Mouse (Mus musculus) midbrain, embryonic 10.5 days (tissue): ENCODE measurements around the gene Agap3. TPM values are rescaled to one million over a fixed set of nuclear protein-coding genes. Genes with fewer than 3 reads are reported as not detected.
A peak's percentile ranks its signal among the peaks of the same experiment; 100 is the strongest.

Experiments used
- DNase-seq: peaks from one replicate; pipeline ENCODE4 v3.0.0-alpha.2; 2017; ENCODE audit warnings: low spot score
- H3K27ac ChIP-seq: fragments of 300-500 bp; sonication (generic); replicated peaks from 2 replicates; pipeline ENCODE4 v1.5.1; 2016; ENCODE audit warnings: mild to moderate bottlenecking
- H3K27me3 ChIP-seq: fragments of 300-500 bp; sonication (generic); 2 replicates; pipeline ENCODE4 v1.6.1; 2016; ENCODE audit warnings: low read depth, mild to moderate bottlenecking; ENCODE audit not compliant: poor library complexity, severe bottlenecking
- H3K36me3 ChIP-seq: fragments of 300-500 bp; sonication (generic); 2 replicates; pipeline ENCODE4 v1.6.1; 2016; ENCODE audit warnings: mild to moderate bottlenecking, moderate library complexity
- H3K4me1 ChIP-seq: fragments of 300-500 bp; sonication (generic); 2 replicates; pipeline ENCODE4 v1.6.1; 2016
- H3K4me3 ChIP-seq: fragments of 300-500 bp; sonication (generic); 2 replicates; pipeline ENCODE4 v1.5.1; 2016; ENCODE audit warnings: mild to moderate bottlenecking, moderate library complexity
- H3K9me3 ChIP-seq: fragments of 300-500 bp; sonication (generic); replicated peaks from 2 replicates; pipeline ENCODE4 v1.6.1; 2016; ENCODE audit warnings: mild to moderate bottlenecking
- WGBS: fragments of 180-500 bp; shearing (Covaris S2); methylation state at CpG from one replicate; pipeline ENCODE4 v1.1.7; 2016; 5-methylcytosine and 5-hydroxymethylcytosine counted together
- polyA plus RNA-seq: library from polyadenylated mRNA; unstranded; fragments of >200 nt; fragmentation: Nextera tagmentation; extraction: Ambion mirVana; gene quantifications from 2 replicates; pipeline ENCODE4 v1.2.1, GENCODE M21; 2016

Gene Agap3
- polyA plus RNA-seq, 1 experiment from 2014 or later = 27.6 TPM

DNA sequence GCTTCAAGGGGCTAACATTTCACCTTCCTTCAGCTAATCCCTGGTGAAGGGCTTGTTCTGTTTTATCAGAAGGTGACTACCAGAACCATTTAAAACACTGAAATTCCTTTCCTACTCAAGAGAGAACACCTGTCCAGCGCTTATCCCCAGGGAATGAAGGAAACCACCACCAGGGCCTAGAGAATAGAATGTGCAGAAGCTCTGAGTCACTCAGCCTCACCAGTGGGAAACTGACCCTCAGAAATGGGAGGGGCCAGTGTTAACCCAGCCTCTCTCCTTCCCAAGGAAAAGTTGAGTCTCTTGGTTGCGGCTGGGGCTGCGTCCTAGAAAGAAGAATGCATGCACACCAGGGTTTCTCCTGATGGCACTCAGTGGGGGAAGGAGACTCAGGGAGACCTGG lies 3.1 kb downstream of the Agap3 start:
- 53% methylated on average over 3 of the region's 3 CpGs for WGBS

DNA sequence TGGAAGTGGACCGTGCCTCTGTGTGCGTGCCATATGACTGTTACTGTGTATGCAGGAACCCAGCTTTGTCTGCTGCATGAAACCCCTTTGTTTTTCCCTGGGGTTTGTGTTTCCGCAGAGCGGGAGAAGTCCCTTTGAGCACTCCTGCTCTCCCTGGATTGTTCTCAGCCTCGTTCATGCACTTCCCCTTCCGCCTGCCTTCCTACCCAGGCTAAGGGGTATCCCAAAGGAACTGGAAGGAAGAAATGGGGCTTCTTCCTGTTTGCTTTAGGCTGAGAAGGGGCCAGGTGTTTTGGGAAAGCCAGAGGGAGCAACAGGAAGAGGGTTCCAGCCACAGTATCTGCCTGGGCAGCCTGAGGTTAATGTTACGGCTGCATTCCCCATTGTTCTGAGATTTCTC lies 3.6 kb downstream of the Agap3 start:
- Histone ChIP-seq H3K27ac (peak overlapping the region; percentile 95), H3K9me3 (no peaks in the 10 kb centered on the region), H3K27me3 (peaks cover 4% of the 10 kb centered on the region; the same call in 1 of the 2 replicates), H3K4me1 (peaks cover 50% of the 10 kb centered on the region), H3K4me3 (peak overlapping the region; percentile 85), H3K36me3 (peaks cover 52% of the 10 kb centered on the region)
- no peak for DNase-seq
- WGBS = 68% methylated on average over 7 of the region's 7 CpGs

More for the DNA sequence above, 3.1 kb downstream of the Agap3 start:
- peaks cover 46% of the 10 kb centered on the region for H3K36me3 ChIP-seq
- H3K4me1 ChIP-seq = peaks cover 50% of the 10 kb centered on the region
- no peaks in the 10 kb centered on the region for H3K9me3 ChIP-seq
- H3K4me3 ChIP-seq = peak overlapping the region; percentile 85
- no peak for DNase-seq
- peaks cover 6% of the 10 kb centered on the region; the same call in 1 of the 2 replicates for H3K27me3 ChIP-seq
- peak overlapping the region; percentile 95; the same call in 1 of the 2 replicates for H3K27ac ChIP-seq

DNA sequence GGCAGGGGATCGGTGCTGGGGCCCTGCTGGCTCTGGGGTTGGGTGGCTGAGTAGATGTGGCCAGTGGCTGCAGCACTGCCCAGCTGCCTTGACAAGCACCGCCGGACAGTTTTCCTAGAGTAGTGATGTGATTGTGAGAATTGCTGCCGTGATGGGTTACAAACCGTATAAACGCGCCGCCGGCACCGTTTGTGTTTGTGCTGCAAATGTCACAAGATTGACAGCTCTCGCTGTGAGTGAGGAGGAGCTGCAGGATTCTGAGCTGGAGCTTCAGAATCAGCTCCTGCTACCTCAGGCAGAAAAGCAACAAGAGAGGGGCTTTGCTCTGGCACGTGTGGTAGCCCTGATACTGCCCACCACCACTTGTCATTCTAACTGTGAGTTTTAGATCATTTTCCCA lies 14.8 kb downstream of the Agap3 start:
- WGBS = 48% methylated on average over 12 of the region's 12 CpGs
- Histone ChIP-seq H3K4me1 (peaks cover 35% of the 10 kb centered on the region), H3K9me3 (no peaks in the 10 kb centered on the region), H3K4me3 (no peak overlapping the region), H3K27me3 (peaks cover 2% of the 10 kb centered on the region; the same call in 1 of the 2 replicates), H3K27ac (no peak overlapping the region), H3K36me3 (peaks cover 12% of the 10 kb centered on the region)
- DNase-seq = no peak

DNA sequence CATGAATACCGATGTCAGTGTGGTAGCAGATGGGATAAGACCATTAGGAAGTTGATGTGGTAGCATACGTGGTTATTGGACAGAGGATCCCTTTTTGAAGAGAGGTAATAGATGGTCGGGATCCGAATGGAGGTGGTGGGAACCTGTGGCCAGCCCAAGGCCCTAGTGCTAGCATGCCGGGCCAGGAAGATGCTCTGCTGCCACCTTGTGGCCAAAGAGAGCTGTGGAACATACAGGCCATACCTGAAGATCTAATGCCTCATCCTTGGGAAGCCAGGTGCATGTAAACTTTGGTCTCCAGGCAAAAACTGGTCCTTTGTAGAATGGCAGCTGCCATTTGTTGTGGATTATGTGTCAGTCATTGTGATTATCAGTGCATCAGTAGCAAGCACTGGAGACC lies 18.6 kb downstream of the Agap3 start:
- no peak overlapping the region for H3K4me3 ChIP-seq
- DNase-seq = peak; percentile 72
- H3K9me3 ChIP-seq = no peaks in the 10 kb centered on the region
- peaks cover 15% of the 10 kb centered on the region for H3K36me3 ChIP-seq
- peaks cover 40% of the 10 kb centered on the region for H3K27me3 ChIP-seq
- WGBS = 12% methylated on average over 5 of the region's 5 CpGs
- no peak overlapping the region for H3K27ac ChIP-seq
- peaks cover 52% of the 10 kb centered on the region for H3K4me1 ChIP-seq

DNA sequence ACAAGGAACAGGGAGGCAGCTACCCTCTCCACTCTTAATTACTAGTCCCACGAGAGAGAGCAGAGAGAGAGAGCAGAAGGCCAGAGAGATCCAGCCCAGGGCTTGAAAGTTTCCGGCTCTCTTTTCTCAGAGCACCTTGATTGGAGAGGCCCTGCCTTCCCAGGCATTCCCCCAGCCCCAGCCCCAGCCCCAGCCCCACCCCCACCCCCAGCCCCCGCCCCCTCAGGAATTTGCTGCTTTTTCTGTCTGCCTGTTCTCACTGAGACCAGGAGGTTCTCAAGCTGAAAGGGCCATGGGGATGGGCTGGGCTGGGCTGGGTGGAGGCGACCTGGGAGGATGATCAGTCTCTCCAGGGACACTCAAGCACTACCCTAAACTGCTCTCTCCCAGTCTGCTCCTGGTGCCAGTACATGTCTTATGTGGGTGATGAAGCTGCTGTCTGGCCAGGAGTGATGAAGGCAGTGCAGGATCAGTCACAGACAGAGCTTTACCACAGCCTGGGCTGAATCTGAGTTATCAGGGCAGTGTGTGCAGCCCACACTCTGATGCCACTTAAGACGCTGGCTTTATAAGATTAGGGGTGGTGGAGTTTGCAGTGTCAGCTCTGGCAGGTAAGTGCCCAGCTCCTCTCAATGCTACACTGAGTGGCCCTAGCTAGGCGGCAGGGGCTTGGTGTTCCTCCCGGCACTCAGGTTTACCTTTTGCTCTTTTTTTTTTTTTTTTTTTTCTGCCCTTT lies 21.1 kb downstream of the Agap3 start:
- 13% methylated on average over 7 of the region's 7 CpGs for WGBS
- H3K9me3 ChIP-seq = no peaks in the 10 kb centered on the region
- no peak for DNase-seq
- no peak overlapping the region for H3K27ac ChIP-seq
- H3K27me3 ChIP-seq = peaks cover 49% of the 10 kb centered on the region
- 0 out of 2 replicates have a peak overlapping the region, but pooled peaks have one; percentile 11 for H3K4me3 ChIP-seq
- H3K4me1 ChIP-seq = peaks cover 34% of the 10 kb centered on the region
- peaks cover 40% of the 10 kb centered on the region for H3K36me3 ChIP-seq

DNA sequence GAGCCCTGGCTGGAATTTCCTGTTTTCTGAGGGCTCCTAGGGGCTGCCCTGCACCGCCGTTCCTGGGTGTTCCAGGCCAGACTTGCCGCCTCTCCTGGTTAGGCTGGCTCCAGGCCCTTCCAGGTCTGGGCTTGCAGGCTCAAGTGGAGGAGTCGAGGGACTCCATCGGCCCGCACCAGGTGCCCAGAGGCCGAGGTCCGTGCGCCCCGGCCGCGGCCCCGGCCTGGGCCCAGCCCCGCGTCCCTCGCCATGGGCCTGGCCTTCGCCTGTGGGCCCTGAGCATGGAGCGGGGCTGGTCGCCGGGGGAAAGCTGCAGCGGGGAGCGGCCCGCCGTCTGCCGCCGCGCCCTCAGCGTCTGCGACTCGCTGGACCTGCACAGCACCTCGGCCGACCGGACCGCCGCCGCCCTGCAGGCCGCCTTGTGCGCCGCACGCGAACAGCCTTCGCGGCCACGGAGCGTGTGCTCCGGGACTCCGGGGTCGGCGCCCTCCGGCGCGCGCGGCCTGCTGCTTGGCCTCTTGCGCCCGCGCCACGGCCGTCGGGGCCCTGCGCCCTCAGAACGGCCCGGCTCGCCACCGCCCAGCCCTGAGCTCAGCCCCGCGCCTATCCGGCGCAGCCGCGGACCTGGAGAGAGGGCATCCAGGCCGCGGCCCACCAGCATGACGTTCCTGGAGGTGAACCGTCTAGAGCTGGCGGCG lies 22.2 kb downstream of the Agap3 start:
- Histone ChIP-seq H3K27ac (peak overlapping the region; percentile 38), H3K4me1 (peaks cover 34% of the 10 kb centered on the region), H3K36me3 (peaks cover 51% of the 10 kb centered on the region), H3K27me3 (peaks cover 49% of the 10 kb centered on the region), H3K4me3 (peak overlapping the region; percentile 54), H3K9me3 (no peaks in the 10 kb centered on the region)
- peak; percentile 53 for DNase-seq
- WGBS = 1% methylated on average over 77 of the region's 77 CpGs

DNA sequence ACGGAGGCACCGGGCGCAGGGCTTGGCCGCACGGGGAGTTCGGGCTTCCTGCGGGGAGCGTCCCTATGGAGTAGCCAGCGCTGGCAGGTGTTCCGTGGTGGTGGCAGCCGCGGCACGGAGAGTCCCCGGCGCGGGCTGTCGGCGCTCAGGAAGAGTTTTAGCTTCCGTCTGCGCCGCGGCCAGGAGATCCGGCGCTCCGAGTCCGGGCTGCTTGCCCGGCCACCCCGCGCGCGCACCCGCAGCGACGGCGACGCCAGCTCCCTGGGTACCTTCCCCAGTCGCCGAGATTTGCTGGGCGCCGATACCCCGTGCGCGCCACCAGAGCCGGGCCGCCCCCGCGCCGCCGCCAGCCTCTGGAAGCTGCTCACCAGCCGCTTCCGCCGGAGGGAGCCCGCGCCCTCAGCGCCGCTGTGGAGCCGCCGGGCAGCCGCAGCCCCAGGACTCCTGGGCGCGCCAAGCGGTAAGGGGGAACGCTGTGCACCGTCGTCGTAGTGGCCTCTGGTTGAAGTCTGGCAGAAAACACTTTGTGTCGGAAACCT lies 22.8 kb downstream of the Agap3 start:
- Histone ChIP-seq H3K27ac (peak overlapping the region; percentile 38; the same call in 1 of the 2 replicates), H3K27me3 (peaks cover 49% of the 10 kb centered on the region), H3K4me3 (peak overlapping the region; percentile 54), H3K36me3 (peaks cover 57% of the 10 kb centered on the region), H3K9me3 (no peaks in the 10 kb centered on the region), H3K4me1 (peaks cover 37% of the 10 kb centered on the region)
- DNase-seq = peak; percentile 53
- WGBS = 2% methylated on average over 67 of the region's 67 CpGs

DNA sequence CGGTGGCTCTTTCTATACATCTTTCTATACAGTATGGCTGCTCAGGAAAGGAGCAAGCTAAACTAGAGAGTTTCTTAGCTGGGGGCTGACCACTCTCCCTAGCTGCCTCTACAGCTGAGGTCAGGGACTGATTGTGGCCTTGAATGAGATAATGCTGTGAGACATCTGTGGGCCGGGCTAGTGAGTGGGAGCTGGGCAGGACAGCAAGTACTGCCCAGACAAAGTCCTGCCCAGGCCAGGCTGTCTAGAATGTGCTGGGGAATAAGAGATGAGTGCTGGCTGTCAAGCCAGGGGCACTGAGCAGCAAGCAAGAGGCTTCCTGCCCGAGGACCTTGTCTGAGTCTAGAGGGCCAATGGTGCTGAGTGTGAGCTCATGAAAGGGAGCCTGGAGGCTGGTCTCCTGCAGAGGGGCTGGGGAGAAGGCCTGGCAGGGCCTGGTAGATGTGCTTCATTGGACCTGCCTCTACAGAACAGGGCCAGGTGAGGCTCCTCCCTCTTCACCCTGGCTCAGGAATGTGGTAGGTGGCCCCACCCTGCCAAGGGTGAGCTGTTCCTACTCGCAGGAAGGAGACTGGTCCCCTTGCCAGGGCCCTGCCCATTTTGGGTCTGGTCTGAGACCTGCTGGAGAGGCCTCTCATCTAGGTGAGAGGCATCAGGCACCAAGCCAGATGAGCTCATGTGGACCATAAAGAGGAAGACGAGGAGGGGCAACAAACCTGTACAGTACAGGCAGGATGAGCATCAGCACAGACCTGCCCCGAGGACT lies 23.7 kb downstream of the Agap3 start:
- DNase-seq = no peak
- no peak overlapping the region for H3K27ac ChIP-seq
- peaks cover 45% of the 10 kb centered on the region for H3K4me1 ChIP-seq
- 0 out of 2 replicates have a peak overlapping the region, but pooled peaks have one; percentile 54 for H3K4me3 ChIP-seq
- no peaks in the 10 kb centered on the region for H3K9me3 ChIP-seq
- peaks cover 49% of the 10 kb centered on the region for H3K27me3 ChIP-seq
- peaks cover 66% of the 10 kb centered on the region for H3K36me3 ChIP-seq
- 84% methylated on average over 6 of the region's 6 CpGs for WGBS

DNA sequence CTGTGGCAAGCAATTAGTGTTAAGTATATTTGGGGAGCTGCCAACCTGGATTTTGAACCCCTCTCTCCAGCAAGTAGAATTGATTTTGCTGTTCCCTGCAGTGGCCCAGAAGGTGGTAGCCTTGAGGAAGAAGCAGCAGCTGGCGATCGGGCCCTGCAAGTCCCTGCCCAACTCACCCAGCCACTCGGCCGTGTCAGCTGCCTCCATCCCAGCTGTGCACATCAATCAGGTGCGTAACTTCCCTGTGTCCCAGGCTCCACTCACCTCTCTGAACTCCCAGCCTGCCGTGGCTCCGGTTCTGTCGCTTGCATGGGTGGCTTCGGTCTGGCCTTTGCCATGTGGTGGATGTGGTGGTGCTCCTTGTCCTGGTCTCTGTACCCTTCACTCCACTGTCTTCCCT lies 25.9 kb downstream of the Agap3 start:
- peaks cover 36% of the 10 kb centered on the region for H3K27me3 ChIP-seq
- peaks cover 82% of the 10 kb centered on the region for H3K36me3 ChIP-seq
- no peak for DNase-seq
- WGBS = 97% methylated on average over 9 of the region's 9 CpGs
- H3K9me3 ChIP-seq = no peaks in the 10 kb centered on the region
- H3K4me3 ChIP-seq = no peak overlapping the region
- peaks cover 58% of the 10 kb centered on the region for H3K4me1 ChIP-seq
- H3K27ac ChIP-seq = no peak overlapping the region

DNA sequence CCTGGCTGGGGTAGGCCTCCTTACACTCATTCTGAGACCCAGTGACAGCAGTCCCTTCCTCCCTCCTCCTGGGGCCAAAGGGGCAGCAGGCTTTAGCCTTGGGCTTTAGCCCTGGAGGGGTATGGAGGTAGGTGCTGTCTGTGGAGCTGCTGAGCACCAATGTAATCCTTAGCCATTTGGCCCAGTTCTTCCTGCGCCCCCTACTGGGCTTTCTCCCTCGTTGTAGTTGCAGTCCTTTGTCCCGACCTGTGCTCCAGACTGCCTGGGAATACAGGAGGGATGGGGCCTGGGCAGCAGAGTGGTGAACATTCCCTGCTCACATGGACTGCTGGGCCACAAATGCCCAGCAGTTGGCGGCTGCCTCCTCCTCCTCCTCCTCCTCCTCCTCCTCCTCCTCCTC lies 29.7 kb downstream of the Agap3 start:
- 11% methylated on average over 4 of the region's 4 CpGs for WGBS
- DNase-seq = peak; percentile 85
- Histone ChIP-seq H3K9me3 (no peaks in the 10 kb centered on the region), H3K4me1 (peaks cover 70% of the 10 kb centered on the region), H3K27me3 (peaks cover 27% of the 10 kb centered on the region), H3K4me3 (no peak overlapping the region), H3K36me3 (peaks cover 94% of the 10 kb centered on the region), H3K27ac (peak overlapping the region; percentile 64; the same call in 1 of the 2 replicates)

DNA sequence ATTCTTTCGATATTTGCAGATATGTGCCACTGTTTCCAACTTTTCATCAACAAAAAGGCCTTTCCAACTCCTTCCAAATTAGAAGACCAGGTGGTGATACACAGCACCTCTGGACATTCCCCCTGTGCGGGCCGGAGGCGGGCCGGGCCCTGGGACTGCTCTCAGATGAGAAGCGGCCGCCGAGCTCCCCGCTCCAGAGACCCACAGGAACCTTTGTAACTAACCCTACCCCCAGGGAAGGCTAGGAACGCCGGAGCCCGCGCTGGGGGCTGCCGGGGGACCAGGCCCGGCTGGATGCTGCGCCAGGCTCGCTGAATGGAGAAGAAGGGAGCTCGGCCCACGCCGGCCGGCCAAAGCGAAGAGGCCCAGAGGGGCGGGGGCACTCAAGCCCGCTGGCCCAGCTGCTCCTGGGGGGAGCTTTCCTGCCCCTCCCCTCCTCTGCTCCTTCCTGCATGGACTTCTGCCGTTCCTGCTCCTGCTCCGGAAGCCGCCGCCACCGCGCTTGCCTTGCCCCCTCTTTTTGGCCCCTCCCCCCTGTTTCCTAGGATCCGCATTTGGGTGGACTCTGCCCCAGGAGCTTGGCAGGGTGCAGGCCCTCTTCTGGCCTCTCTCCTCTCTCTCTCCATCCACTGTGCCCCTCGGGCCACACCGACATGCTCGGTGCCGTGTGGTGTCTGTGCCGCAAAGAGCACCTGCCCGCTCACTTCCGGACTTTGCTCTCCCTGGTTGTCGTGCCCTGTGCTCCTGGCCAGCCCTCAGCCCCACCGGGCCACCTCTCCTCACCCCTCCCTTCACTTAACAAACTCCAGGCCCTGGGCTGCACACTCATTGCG lies 30.5 kb downstream of the Agap3 start:
- peaks cover 70% of the 10 kb centered on the region for H3K4me1 ChIP-seq
- DNase-seq = peak; percentile 46
- no peaks in the 10 kb centered on the region for H3K9me3 ChIP-seq
- peaks cover 94% of the 10 kb centered on the region for H3K36me3 ChIP-seq
- H3K27me3 ChIP-seq = peaks cover 27% of the 10 kb centered on the region
- WGBS = 36% methylated on average over 41 of the region's 41 CpGs
- H3K27ac ChIP-seq = peak overlapping the region; percentile 64
- peak overlapping the region; percentile 26; the same call in 1 of the 2 replicates for H3K4me3 ChIP-seq
